Mouse (Mus musculus) adrenal gland, postnatal 36 days (tissue): ENCODE data around the gene Cyfip1. TPM values are rescaled to one million over a fixed set of nuclear protein-coding genes. Genes with fewer than 3 reads are reported as not detected.

Experiments used
- DNase-seq, 2 experiments: peaks; one replicate each; pipeline ENCODE4 v3.0.0; 2021; ENCODE audit warnings: mixed read lengths in 1 of 2
- long read RNA-seq, 2 experiments: library from polyadenylated mRNA; stranded (forward); transcript quantifications; one replicate each; pipeline ENCODE4 v2.0.0; 2021; ENCODE audit warnings: borderline sequencing depth in 2 of 2
- total RNA-seq, 2 experiments: library from RNA; stranded (reverse); gene quantifications; 2 replicates each; pipeline ENCODE4 v1.2.3; 2021

Gene Cyfip1
- 10 to 100 TPM; 72.0 to 92.1 TPM for total RNA-seq
- long read RNA-seq, experiment 1, full-length matches to known transcripts, result 21 of 38 reads
- long read RNA-seq, experiment 1, partial matches to known transcripts, result 15 of 38 reads
- long read RNA-seq, experiment 1, other reads (novel, unspliced or antisense), result 2 of 38 reads
- long read RNA-seq, experiment 2, full-length matches to known transcripts, result 7 of 10 reads
- long read RNA-seq, experiment 2, partial matches to known transcripts, result 2 of 10 reads
- long read RNA-seq, experiment 2, other reads (novel, unspliced or antisense), result 1 of 10 reads

- peak in 1 of 2 experiments; percentile 7 for DNase-seq
Measured at GRCm38 (mm10) chr7:55841445-55841844, at the start of gene Cyfip1. Cyfip1 (plus strand) TSS chr7:55841745.

- no peak for DNase-seq
Measured at GRCm38 (mm10) chr7:55792280-55792679, 49.3 kb upstream of the Cyfip1 start.

GRCm38 (mm10) chr7:55793236-55793951 is 48.2 kb upstream of the Cyfip1 start:
- DNase-seq, result no peak

- peak; percentile 98 for DNase-seq
Measured at GRCm38 (mm10) chr7:55793952-55794603, 47.5 kb upstream of the Cyfip1 start, which contains the start of gene Tubgcp5. Tubgcp5 (plus strand) TSS chr7:55794154.

- no peak for DNase-seq
Measured at GRCm38 (mm10) chr7:55799981-55800380, 41.6 kb upstream of the Cyfip1 start.

- DNase-seq, result no peak
Measured at GRCm38 (mm10) chr7:55809967-55810366, 31.6 kb upstream of the Cyfip1 start.

- no peak for DNase-seq
Measured at GRCm38 (mm10) chr7:55824468-55824867, 17.1 kb upstream of the Cyfip1 start.

- peak; percentile 14 to 37 for DNase-seq
Measured at GRCm38 (mm10) chr7:55827551-55827950, 14.0 kb upstream of the Cyfip1 start.

- no peak for DNase-seq
Measured at GRCm38 (mm10) chr7:55836877-55837276, 4.7 kb upstream of the Cyfip1 start.

GRCm38 (mm10) chr7:55841977-55842503 is 495 bp downstream of the Cyfip1 start:
- DNase-seq, result peak; percentile 96 to 97

GRCm38 (mm10) chr7:55842504-55843152 is 1.1 kb downstream of the Cyfip1 start:
- DNase-seq, result peak in 1 of 2 experiments; percentile 18

- DNase-seq, result no peak
Measured at GRCm38 (mm10) chr7:55846606-55847312, 5.2 kb downstream of the Cyfip1 start.

- no peak for DNase-seq
Measured at GRCm38 (mm10) chr7:55849948-55850571, 8.5 kb downstream of the Cyfip1 start.

GRCm38 (mm10) chr7:55852787-55853186 is 11.2 kb downstream of the Cyfip1 start:
- no peak for DNase-seq

- DNase-seq, result no peak
Measured at GRCm38 (mm10) chr7:55855597-55855996, 14.1 kb downstream of the Cyfip1 start.

- no peak for DNase-seq
Measured at GRCm38 (mm10) chr7:55856741-55857140, 15.2 kb downstream of the Cyfip1 start.

- no peak for DNase-seq
Measured at GRCm38 (mm10) chr7:55857729-55858128, 16.2 kb downstream of the Cyfip1 start.

- DNase-seq, result peak in 1 of 2 experiments; percentile 22
Measured at GRCm38 (mm10) chr7:55858836-55859517, 17.4 kb downstream of the Cyfip1 start.

GRCm38 (mm10) chr7:55859518-55859872 is 17.9 kb downstream of the Cyfip1 start:
- DNase-seq, result peak in 1 of 2 experiments; percentile 37

- peak in 1 of 2 experiments; percentile 21 for DNase-seq
Measured at GRCm38 (mm10) chr7:55859956-55860355, 18.4 kb downstream of the Cyfip1 start.
